Mouse (Mus musculus) heart, adult 8-10 months (tissue): ENCODE results near the gene Smug1. TPM values are rescaled to one million over a fixed set of nuclear protein-coding genes. Genes with fewer than 3 reads are reported as not detected.
A peak's percentile ranks its signal among the peaks of the same experiment; 100 is the strongest.

ENCODE experiments used
- DNase-seq: peaks from one replicate; pipeline ENCODE4 v3.0.0; 2022; ENCODE audit warnings: low spot score
- total RNA-seq, 4 experiments: library from RNA; stranded (reverse); gene quantifications; 2 replicates each; pipeline ENCODE4 v1.2.4; 2022

Smug1 gene
- total RNA-seq, 4 experiments from 2014 or later: 10.4 to 16.8 (median 15.2) TPM

- DNase-seq: no peak
Observed at GRCm38 (mm10) chr15:103145635-103146299, 21.1 kb downstream of the Smug1 start.

DNA sequence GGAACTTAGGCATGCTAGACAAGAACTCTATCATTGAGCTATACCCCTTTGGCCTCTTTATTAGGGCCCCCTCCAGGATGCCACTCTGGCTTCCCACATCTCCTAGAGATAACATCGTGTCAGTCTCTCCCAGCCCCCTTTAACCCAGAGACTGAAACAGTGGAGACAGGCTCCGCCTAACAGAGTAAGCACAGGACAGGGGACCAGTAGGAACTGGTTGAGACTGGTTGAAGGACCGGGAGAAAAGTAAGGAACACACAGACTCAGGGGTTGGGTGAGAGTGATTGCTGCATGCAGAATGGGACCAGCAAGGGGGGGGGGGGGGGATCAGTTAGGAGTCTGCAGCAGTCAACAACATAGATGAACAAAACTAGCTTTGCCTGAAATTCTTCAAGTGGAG is 22.7 kb downstream of the Smug1 start:
- no peak for DNase-seq

- peak; percentile 27 for DNase-seq
Observed at GRCm38 (mm10) chr15:103135431-103135947, 31.4 kb downstream of the Smug1 start.

DNA sequence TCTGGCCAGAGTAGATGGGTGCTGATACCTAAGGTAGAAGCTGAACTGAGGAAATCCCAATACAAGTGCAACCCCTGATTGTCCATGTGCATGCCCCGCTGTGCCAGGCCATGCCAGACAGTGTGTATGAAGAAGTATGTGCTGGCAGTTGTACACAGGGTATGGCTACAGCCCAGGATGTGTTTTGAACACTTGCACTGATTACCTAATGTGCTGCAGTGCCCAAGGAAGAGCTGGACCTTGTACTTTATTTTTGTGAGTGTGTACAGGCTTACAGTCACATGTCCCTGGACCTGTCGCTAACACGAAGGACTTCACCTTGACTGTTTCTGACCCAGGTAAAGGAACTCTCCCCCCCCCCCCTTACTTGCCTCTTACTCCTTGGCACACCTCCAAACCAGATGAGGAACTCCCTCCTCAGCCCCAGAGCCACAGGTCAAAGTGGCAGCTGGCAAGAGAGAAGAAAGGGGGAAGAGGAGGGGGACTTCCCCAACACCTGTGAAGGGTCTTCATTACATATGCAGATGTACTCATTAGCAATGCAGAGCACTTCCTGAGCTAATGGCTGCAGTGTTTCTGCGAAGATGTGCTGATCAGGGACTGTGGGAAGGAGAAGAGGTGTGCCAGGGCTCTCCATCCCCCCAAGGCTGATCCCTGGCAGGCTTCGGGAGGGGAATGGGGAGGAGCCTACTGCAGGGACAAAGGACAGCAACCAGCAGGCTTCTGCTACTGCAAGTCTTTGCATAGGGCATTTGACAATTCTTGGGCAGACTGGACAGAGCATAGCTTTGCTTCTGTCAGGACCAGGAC is 32.4 kb downstream of the Smug1 start:
- no peak for DNase-seq

- DNase-seq: no peak
Observed at GRCm38 (mm10) chr15:103133761-103134160, 33.1 kb downstream of the Smug1 start.

- peak; percentile 11 for DNase-seq
Observed at GRCm38 (mm10) chr15:103130729-103131128, 36.2 kb downstream of the Smug1 start.

DNA sequence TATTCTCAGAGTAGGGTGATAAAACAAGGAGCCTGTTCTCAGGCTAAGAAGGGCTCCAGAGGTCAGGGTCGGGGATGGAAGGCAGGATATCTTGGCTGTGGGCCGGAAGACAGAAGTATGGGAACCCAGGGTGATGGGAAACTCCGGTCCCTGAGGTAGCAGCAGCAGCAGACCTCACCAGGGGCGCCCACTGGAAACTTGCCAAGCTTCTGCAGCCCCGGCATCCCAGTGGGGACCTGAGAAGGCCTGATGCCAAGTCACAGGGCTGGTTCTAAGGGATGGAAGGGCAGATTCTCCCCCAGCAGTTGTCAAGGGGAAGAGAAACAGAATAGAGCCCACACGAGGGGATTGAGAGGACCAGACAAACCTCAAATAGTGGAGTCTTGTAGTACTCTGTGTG is 37.6 kb downstream of the Smug1 start:
- no peak for DNase-seq

GRCm38 (mm10) chr15:103128056-103128833 is 38.6 kb downstream of the Smug1 start:
- DNase-seq: no peak

DNA sequence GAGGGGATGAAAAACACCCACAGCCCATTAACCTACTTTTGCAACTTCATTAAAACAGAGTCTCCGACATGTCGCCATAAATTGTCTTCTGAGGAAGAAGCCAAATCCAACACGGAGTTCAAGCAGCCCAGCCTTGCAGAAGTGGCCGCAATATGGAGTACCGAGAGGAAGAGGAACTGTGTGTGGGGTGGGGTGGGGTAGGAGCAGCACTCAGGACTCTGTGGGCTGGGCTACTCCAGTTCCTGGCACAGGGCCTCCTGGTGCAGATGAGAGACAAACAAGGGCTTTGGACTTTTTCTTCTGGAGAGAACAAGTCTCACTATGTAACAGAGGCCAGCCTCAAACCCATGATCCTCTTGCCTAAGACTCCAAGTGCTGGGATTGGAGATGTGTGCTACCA is 40.9 kb downstream of the Smug1 start:
- DNase-seq: no peak

- DNase-seq: no peak
Observed at GRCm38 (mm10) chr15:103124254-103124653, 42.6 kb downstream of the Smug1 start.

GRCm38 (mm10) chr15:103123343-103123742 is 43.5 kb downstream of the Smug1 start:
- DNase-seq: no peak

DNA sequence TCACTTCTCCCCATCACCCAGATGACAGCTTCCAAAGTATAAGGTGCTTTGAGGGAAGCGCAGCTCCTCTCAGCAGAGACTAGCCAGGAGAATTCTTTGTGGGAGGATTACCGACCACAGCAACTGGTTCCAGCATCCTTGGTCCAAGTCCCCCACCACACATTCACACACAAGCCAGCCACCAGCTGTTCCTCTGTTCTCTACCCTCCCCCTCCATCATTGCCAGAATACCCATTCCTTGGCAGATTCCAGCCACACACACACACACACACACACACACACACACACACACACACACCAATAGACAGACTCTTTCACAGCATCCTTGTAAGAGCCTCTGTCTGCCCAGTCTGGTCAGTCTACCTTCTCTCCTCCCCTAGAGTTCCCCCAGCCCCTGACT is 44.5 kb downstream of the Smug1 start:
- DNase-seq: no peak

DNA sequence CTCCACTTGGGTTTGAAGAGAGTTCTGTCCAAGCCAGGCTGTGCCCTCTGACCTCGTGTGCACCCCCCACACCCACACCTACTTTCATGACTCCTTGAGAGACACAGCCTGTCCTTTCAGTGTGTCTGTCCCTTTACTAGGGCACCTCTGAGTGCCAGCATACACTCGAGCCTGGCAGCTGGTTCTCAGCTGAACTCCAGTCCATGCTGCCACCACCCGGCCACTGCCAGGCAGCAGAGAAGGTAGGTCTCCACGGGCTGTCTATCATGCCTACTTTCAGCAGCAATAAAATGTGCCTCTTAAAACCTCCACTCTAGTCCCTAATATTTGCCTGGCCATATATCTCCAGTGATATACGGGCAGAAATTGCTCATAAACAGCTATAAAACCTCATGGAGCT is 45.5 kb downstream of the Smug1 start:
- peak; percentile 35 for DNase-seq

- DNase-seq: no peak
Observed at GRCm38 (mm10) chr15:103120594-103120993, 46.3 kb downstream of the Smug1 start.

GRCm38 (mm10) chr15:103115726-103116125 is 51.2 kb downstream of the Smug1 start:
- DNase-seq: no peak

DNA sequence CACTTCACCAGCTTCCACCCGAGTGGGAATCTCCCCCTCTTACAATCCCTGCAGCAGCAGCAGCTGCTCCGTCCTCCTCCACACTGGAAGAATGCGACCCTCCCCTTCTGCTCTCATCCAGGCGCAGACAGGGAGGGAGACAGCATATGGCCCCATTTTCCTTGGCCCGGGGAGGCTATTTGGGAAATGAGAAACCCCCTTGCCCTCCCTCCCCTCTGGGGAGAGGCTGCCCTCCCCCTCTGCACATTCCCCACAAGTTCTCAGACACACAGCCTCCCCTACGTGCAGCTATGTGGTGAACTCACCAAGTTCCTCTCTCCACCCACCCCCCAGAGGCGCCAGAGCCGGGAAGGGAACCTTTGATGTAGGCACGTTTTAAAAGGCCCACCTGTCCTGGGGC is 51.6 kb downstream of the Smug1 start:
- no peak for DNase-seq

- DNase-seq: no peak
Observed at GRCm38 (mm10) chr15:103113077-103113476, 53.8 kb downstream of the Smug1 start.

GRCm38 (mm10) chr15:103112309-103112708 is 54.6 kb downstream of the Smug1 start:
- peak; percentile 15 for DNase-seq

DNA sequence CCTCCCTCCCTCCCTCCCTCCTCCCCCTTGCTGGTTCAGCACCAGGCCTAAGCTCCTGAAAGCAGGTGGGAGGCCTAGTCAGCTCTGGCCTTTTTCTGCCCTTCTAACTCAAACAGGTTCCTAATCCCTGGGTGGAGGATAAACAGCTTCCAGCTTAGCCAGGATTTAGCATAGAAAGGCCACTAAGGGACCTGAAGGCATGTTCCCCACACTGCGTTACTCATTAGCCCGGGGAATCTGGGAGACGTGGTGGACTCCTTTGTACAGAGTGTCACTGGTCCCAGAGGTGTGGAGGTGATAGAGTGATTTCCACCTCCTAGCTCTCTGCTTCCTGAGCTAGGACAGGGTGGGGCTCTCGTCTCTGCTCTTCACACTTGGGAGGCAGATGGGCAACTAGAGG is 57.0 kb downstream of the Smug1 start:
- no peak for DNase-seq

DNA sequence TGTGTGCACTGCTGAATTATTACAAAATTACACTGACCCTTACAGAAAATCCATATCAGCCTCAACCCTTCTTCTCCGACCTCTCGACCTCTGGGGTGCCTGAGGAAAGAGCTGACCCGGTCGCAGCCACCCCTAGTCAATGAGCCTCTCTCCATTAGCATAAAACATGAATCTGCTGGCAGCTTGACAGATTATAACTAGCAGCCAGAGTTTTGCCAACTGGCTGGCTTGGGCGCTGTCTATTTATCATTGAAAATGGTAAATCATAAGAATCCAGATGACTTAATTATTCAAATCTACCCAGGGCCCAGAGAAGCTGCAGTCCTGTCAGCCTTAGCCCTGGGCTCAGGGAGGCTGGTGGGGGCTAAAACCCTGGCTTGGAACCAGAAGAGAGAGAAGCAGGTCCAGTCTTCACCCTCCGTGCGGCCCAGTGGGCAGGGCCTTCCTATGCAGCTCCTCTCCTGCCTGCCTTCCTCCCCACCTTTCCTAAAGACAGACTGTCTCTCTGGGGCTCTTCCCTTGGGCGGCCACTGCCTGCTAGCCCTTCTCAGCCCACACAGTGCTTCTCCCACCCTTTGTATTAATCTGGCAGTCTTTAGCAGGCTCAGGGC is 58.7 kb downstream of the Smug1 start:
- no peak for DNase-seq

DNA sequence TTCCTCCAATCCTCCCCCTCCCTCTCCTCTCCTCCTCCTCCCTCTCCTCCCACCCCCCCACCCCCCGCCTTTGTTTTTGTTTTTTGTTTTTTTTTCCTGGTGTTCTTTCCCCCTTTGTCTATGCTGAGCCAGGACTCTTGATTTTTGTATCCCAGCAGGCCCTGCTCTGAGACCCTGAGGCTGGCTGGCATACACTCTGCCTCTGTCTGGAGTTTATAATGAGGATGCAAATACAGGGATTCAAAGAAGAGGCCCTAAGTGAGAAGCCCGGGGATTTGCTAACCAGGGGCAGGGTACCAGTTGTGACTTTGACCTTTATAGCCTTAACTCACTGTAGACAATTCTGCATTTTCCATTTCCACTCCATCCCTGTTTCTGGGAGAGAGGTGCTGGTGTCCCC is 60.7 kb downstream of the Smug1 start:
- DNase-seq: no peak
